Mouse (Mus musculus) forebrain, postnatal 0 days (tissue): ENCODE data around the gene Gm3417. TPM values are rescaled to one million over a fixed set of nuclear protein-coding genes. Genes with fewer than 3 reads are reported as not detected.

Source experiments
- ATAC-seq: fragments of 200-750 bp; cut with Nextera tagmentation; 2 replicates; pipeline ENCODE4 v1.8.0; 2017; ENCODE audit warnings: mild to moderate bottlenecking, moderate library complexity
- DNase-seq: peaks from one replicate; pipeline ENCODE4 v3.0.0-alpha.2; 2015
- H3K27ac ChIP-seq: fragments of 300-500 bp; sonication (generic); 2 replicates; pipeline ENCODE4 v1.5.1; 2014; ENCODE audit warnings: low read depth, mild to moderate bottlenecking, antibody characterized with exemption, low read length, moderate library complexity, mixed read lengths
- H3K27me3 ChIP-seq: fragments of 300-500 bp; sonication (generic); 2 replicates; pipeline ENCODE4 v1.6.1; 2014; ENCODE audit warnings: mild to moderate bottlenecking, low read length, mixed read lengths; ENCODE audit not compliant: insufficient read depth
- H3K36me3 ChIP-seq: fragments of 300-500 bp; sonication (generic); 2 replicates; pipeline ENCODE4 v1.6.1; 2014; ENCODE audit warnings: mild to moderate bottlenecking, moderate library complexity; ENCODE audit not compliant: insufficient read depth
- H3K4me1 ChIP-seq: fragments of 300-500 bp; sonication (generic); 2 replicates; pipeline ENCODE4 v1.6.1; 2014; ENCODE audit warnings: antibody characterized with exemption; ENCODE audit not compliant: insufficient read depth
- H3K4me2 ChIP-seq: fragments of 300-500 bp; sonication (generic); 2 replicates; pipeline ENCODE4 v1.6.1; 2014; ENCODE audit warnings: low read depth, mild to moderate bottlenecking, moderate library complexity
- H3K4me3 ChIP-seq: fragments of 300-500 bp; sonication (generic); 2 replicates; pipeline ENCODE4 v1.5.1; 2014; ENCODE audit warnings: low read depth, low read length, mixed read lengths
- H3K9ac ChIP-seq: fragments of 300-500 bp; sonication (generic); 2 replicates; pipeline ENCODE4 v1.6.1; 2014; ENCODE audit warnings: mild to moderate bottlenecking
- H3K9me3 ChIP-seq: fragments of 300-500 bp; sonication (generic); 2 replicates; pipeline ENCODE4 v1.6.1; 2016; ENCODE audit warnings: low read length
- CTCF ChIP-seq: sonication (generic); IDR thresholded peaks from 2 replicates; pipeline ENCODE4 v1.5.1; 2016; ENCODE audit warnings: antibody characterized with exemption, control low read depth, low read depth
- WGBS: fragments of 180-500 bp; shearing (Covaris S2); extraction: QIAGEN DNeasy Blood & Tissue Kit; methylation state at CpG from one replicate; pipeline ENCODE4 v1.1.7; 2014; 5-methylcytosine and 5-hydroxymethylcytosine counted together
- polyA plus RNA-seq: library from polyadenylated mRNA; unstranded; fragments of >200 nt; fragmentation: Nextera tagmentation; extraction: Ambion mirVana; gene quantifications from 2 replicates; pipeline ENCODE4 v1.2.1, GENCODE M21; 2015
- total RNA-seq: library from RNA; depleted of rRNA; stranded (reverse); fragments of >200 nt; gene quantifications from 2 replicates; pipeline ENCODE4 v1.2.3, GENCODE M21; 2014

Gene Gm3417
- total and polyA plus RNA-seq, 2 experiments from 2014 or later: 4.0 TPM; not detected in 1

DNA sequence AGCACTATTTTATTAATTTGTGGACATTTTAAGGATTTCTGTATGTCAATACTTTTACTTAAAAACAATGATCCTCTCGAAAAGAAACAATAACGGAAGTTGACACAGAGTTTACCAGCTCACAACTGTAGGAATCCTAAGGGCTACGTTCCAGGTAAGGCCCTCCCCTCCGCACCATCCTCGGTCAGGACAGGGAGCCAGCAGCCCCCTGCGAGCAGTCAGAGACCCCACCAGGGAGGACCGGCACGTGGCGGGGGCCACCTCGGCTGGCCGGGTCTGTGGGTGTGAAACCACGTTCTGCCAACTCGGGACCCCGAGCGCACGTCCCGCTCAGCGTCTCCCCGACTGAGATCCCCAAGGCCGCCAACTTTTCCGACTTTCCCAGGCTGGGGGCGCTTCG, 18.1 kb downstream of the Gm3417 start:
- peak overlapping the region; percentile 54 for H3K4me3 ChIP-seq
- no peak for DNase-seq
- no peaks in the 10 kb centered on the region for H3K9me3 ChIP-seq
- ATAC-seq: peak; percentile 9; the same call in 1 of the 2 replicates
- no peaks in the 10 kb centered on the region for H3K27me3 ChIP-seq
- no peaks in the 10 kb centered on the region; the same call in 1 of the 2 replicates for H3K36me3 ChIP-seq
- H3K4me1 ChIP-seq: peaks cover 6% of the 10 kb centered on the region
- under 1% methylated on average over 19 of the region's 23 CpGs for WGBS
- TF ChIP-seq CTCF: no peak
- peak overlapping the region; percentile 63; the same call in 1 of the 2 replicates for H3K9ac ChIP-seq
- H3K4me2 ChIP-seq: peak overlapping the region; percentile 98
- no peak overlapping the region for H3K27ac ChIP-seq

- 10% methylated on average over 3 of the region's 3 CpGs for WGBS
- Histone ChIP-seq H3K27me3 (no peaks in the 10 kb centered on the region), H3K9ac (no peak overlapping the region), H3K36me3 (no peaks in the 10 kb centered on the region; the same call in 1 of the 2 replicates), H3K4me1 (peaks cover 6% of the 10 kb centered on the region), H3K4me2 (peak overlapping the region; percentile 47), H3K9me3 (no peaks in the 10 kb centered on the region), H3K27ac (no peak overlapping the region), H3K4me3 (0 out of 2 replicates have a peak overlapping the region, but pooled peaks have one; percentile 20)
- no peak for TF ChIP-seq CTCF
- ATAC-seq: no peak
- no peak for DNase-seq
These were observed 18.6 kb downstream of the Gm3417 start for GRCm38 (mm10) chr17:14959979-14960378.

- WGBS: 90% methylated on average over 5 of the region's 5 CpGs
- Histone ChIP-seq H3K27ac (no peak overlapping the region), H3K27me3 (no peaks in the 10 kb centered on the region), H3K9ac (no peak overlapping the region), H3K9me3 (no peaks in the 10 kb centered on the region), H3K36me3 (peaks cover 9% of the 10 kb centered on the region), H3K4me3 (no peak overlapping the region), H3K4me1 (peaks cover 6% of the 10 kb centered on the region), H3K4me2 (no peak overlapping the region)
- no peak for TF ChIP-seq CTCF
- DNase-seq (no peak), ATAC-seq (no peak)
These were observed 19.8 kb downstream of the Gm3417 start for GRCm38 (mm10) chr17:14958686-14959327.

GRCm38 (mm10) chr17:14953452-14953851, 25.1 kb downstream of the Gm3417 start:
- no peak for ATAC-seq
- Histone ChIP-seq H3K27me3 (no peaks in the 10 kb centered on the region), H3K9me3 (no peaks in the 10 kb centered on the region), H3K9ac (no peak overlapping the region), H3K27ac (no peak overlapping the region), H3K4me3 (no peak overlapping the region), H3K4me2 (no peak overlapping the region), H3K36me3 (peaks cover 37% of the 10 kb centered on the region), H3K4me1 (no peaks in the 10 kb centered on the region)
- no peak for TF ChIP-seq CTCF
- DNase-seq: no peak
- WGBS: 97% methylated on average over 8 of the region's 8 CpGs

- no peak for ATAC-seq
These were observed 29.3 kb downstream of the Gm3417 start for GRCm38 (mm10) chr17:14949161-14949827.

GRCm38 (mm10) chr17:14944551-14944950, 34.0 kb downstream of the Gm3417 start:
- DNase-seq: no peak
- no peak for TF ChIP-seq CTCF
- Histone ChIP-seq H3K9ac (no peak overlapping the region), H3K4me2 (no peak overlapping the region), H3K36me3 (peaks cover 16% of the 10 kb centered on the region), H3K4me3 (no peak overlapping the region), H3K27ac (no peak overlapping the region), H3K27me3 (no peaks in the 10 kb centered on the region), H3K4me1 (peaks cover 12% of the 10 kb centered on the region), H3K9me3 (no peaks in the 10 kb centered on the region)
- 89% methylated on average over 1 of the region's 1 CpGs for whole genome bisulfite sequencing
- ATAC-seq: no peak

More at GRCm38 (mm10) chr17:14949161-14949827, 29.3 kb downstream of the Gm3417 start:
- no peak for TF ChIP-seq CTCF
- Histone ChIP-seq H3K36me3 (peaks cover 42% of the 10 kb centered on the region), H3K4me3 (no peak overlapping the region), H3K27ac (no peak overlapping the region), H3K27me3 (no peaks in the 10 kb centered on the region), H3K4me2 (no peak overlapping the region), H3K9ac (no peak overlapping the region), H3K9me3 (no peaks in the 10 kb centered on the region), H3K4me1 (peaks cover under 1% of the 10 kb centered on the region; the same call in 1 of the 2 replicates)
- DNase-seq: no peak
- WGBS: 83% methylated on average over 7 of the region's 7 CpGs

DNA sequence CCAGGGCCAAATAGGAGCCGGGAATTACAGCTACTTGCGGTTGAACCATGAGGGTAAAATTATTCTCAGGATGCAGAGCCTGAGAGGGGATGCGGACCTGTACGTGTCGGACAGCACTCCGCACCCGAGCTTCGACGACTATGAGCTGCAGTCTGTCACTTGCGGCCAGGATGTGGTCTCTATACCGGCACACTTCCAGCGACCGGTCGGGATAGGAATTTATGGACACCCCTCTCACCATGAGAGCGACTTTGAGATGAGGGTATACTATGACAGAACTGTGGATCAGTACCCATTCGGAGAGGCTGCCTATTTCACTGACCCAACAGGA, 34.9 kb downstream of the Gm3417 start:
- Histone ChIP-seq H3K9ac (peak overlapping the region; percentile 88), H3K4me3 (peak overlapping the region; percentile 94), H3K9me3 (no peaks in the 10 kb centered on the region), H3K36me3 (peaks cover 11% of the 10 kb centered on the region), H3K27me3 (no peaks in the 10 kb centered on the region), H3K27ac (peak overlapping the region; percentile 85), H3K4me2 (peak overlapping the region; percentile 95), H3K4me1 (peaks cover 12% of the 10 kb centered on the region)
- ATAC-seq: no peak
- peak; percentile 5 for DNase-seq
- WGBS: 19% methylated on average over 16 of the region's 16 CpGs
- no peak for TF ChIP-seq CTCF
